Mouse (Mus musculus): ENCODE measurements around the gene Vps45. TPM values are rescaled to one million over a fixed set of nuclear protein-coding genes. Genes with fewer than 3 reads are reported as not detected.

Vps45 gene
- polyA plus RNA-seq, 1 experiment from 2014 or later = 20.4 TPM

DNA sequence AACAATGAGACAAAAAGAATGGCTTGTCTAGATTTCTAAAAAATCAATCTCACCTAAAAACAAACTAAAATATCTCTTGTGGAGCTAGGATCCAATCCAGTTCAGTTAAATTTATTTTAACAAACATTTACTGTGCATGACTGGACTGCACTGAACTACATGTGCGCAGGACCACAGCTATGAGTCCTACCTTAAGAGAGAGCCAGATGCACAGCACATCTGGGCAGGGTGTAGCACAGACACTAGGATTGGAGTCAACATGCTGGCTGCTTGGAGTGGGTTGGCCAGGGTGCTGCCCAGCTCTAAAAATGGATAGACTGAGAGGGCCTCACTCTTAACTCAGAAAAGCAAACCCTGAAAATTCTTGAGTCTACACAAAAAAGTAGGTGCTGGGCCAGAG lies 56.7 kb downstream of the Vps45 start:
- no peaks in the 10 kb centered on the region for H3K9me3 ChIP-seq (replicated peaks; ENCODE audit: control insufficient read depth, low read length)
- peaks cover 29% of the 10 kb centered on the region for H3K4me1 ChIP-seq (ENCODE audit: control insufficient read depth, insufficient read depth, low read length)
- no peak overlapping the region for H3K4me2 ChIP-seq
- no peak for ATAC-seq (replicated peaks; ENCODE audit: insufficient number of reproducible peaks, low FRiP score, low TSS enrichment)
- no peaks in the 10 kb centered on the region for H3K27me3 ChIP-seq (ENCODE audit: control insufficient read depth, insufficient read depth, low read length)
- no peak overlapping the region for H3K4me3 ChIP-seq (ENCODE audit: low read depth, low read length)
- H3K27ac ChIP-seq (ENCODE audit: low read depth, low read length) = no peak overlapping the region
- no peak overlapping the region for H3K9ac ChIP-seq (ENCODE audit: low read depth, low read length)
- 0 out of 2 replicates have a peak, but pooled peaks cover 3% of the 10 kb centered on the region for H3K36me3 ChIP-seq (ENCODE audit: control insufficient read depth, insufficient read depth, low read length)
- 88% methylated on average over 1 of the region's 1 CpGs for WGBS (ENCODE audit: insufficient replicate concordance)

- no peak overlapping the region for H3K4me2 ChIP-seq
- H3K9me3 ChIP-seq (replicated peaks; ENCODE audit: control insufficient read depth, low read length) = no peaks in the 10 kb centered on the region
- ATAC-seq (replicated peaks; ENCODE audit: insufficient number of reproducible peaks, low FRiP score, low TSS enrichment) = no peak
- H3K4me3 ChIP-seq (ENCODE audit: low read depth, low read length) = no peak overlapping the region
- no peaks in the 10 kb centered on the region for H3K27me3 ChIP-seq (ENCODE audit: control insufficient read depth, insufficient read depth, low read length)
- peak overlapping the region; percentile 29; the same call in 1 of the 2 replicates for H3K27ac ChIP-seq (ENCODE audit: low read depth, low read length)
- 0 out of 2 replicates have a peak, but pooled peaks cover 3% of the 10 kb centered on the region for H3K36me3 ChIP-seq (ENCODE audit: control insufficient read depth, insufficient read depth, low read length)
- 59% methylated on average over 9 of the region's 9 CpGs for WGBS (ENCODE audit: insufficient replicate concordance)
- no peak overlapping the region for H3K9ac ChIP-seq (ENCODE audit: low read depth, low read length)
- peaks cover 29% of the 10 kb centered on the region for H3K4me1 ChIP-seq (ENCODE audit: control insufficient read depth, insufficient read depth, low read length)
Measured at GRCm38 (mm10) chr3:96000921-96001501, 57.3 kb downstream of the Vps45 start.

GRCm38 (mm10) chr3:96000080-96000632 lies 58.1 kb downstream of the Vps45 start:
- Histone ChIP-seq H3K27me3 (ENCODE audit: control insufficient read depth, insufficient read depth, low read length) (no peaks in the 10 kb centered on the region), H3K27ac (ENCODE audit: low read depth, low read length) (no peak overlapping the region), H3K36me3 (ENCODE audit: control insufficient read depth, insufficient read depth, low read length) (0 out of 2 replicates have a peak, but pooled peaks cover 3% of the 10 kb centered on the region), H3K9me3 (replicated peaks; ENCODE audit: control insufficient read depth, low read length) (no peaks in the 10 kb centered on the region), H3K4me1 (ENCODE audit: control insufficient read depth, insufficient read depth, low read length) (peaks cover 29% of the 10 kb centered on the region), H3K9ac (ENCODE audit: low read depth, low read length) (no peak overlapping the region; the same call in 1 of the 2 replicates), H3K4me3 (ENCODE audit: low read depth, low read length) (no peak overlapping the region), H3K4me2 (no peak overlapping the region)
- no peak for ATAC-seq (replicated peaks; ENCODE audit: insufficient number of reproducible peaks, low FRiP score, low TSS enrichment)
- WGBS (ENCODE audit: insufficient replicate concordance) = 77% methylated on average over 14 of the region's 14 CpGs

DNA sequence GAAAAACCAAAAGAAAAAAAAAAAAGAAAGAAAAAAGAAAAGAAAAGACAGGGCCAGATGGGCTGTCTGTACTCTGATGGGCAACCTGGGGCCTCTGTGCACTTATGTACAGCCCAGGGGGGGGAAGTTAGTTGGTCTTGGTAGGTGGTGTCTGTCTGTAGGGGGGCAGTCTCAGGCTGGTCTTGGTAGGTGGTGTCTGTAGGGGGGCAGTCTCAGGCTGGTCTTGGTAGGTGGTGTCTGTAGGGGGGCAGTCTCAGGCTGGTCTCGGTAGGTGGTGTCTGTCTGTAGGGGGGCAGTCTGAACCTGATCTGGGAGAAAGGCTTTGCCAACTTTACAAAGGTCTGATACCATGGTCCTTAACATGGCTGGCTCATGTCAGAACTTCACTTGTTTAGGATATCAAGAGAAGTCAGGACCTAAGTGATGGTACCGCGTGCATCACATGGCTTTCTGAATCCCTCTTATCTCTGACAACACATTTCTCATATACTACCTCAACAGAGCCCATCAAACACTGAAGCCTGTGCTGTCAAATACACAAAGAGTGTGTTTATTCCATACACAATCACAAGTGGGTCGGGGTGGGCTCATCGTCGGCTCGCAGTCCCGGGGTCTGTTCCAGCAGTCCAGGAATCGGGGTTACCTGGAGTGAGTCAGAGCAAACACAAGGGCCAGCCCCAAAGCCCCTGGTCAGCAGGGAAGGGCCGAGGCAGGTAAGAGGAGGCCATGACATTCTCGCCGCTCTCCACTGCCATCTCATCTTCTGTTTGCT lies 58.8 kb downstream of the Vps45 start:
- Histone ChIP-seq H3K27ac (ENCODE audit: low read depth, low read length) (no peak overlapping the region), H3K4me1 (ENCODE audit: control insufficient read depth, insufficient read depth, low read length) (peaks cover 29% of the 10 kb centered on the region), H3K36me3 (ENCODE audit: control insufficient read depth, insufficient read depth, low read length) (0 out of 2 replicates have a peak, but pooled peaks cover 3% of the 10 kb centered on the region), H3K9ac (ENCODE audit: low read depth, low read length) (no peak overlapping the region; the same call in 1 of the 2 replicates), H3K4me3 (ENCODE audit: low read depth, low read length) (no peak overlapping the region), H3K4me2 (no peak overlapping the region), H3K27me3 (ENCODE audit: control insufficient read depth, insufficient read depth, low read length) (no peaks in the 10 kb centered on the region), H3K9me3 (replicated peaks; ENCODE audit: control insufficient read depth, low read length) (no peaks in the 10 kb centered on the region)
- 78% methylated on average over 12 of the region's 12 CpGs for WGBS (ENCODE audit: insufficient replicate concordance)
- ATAC-seq (replicated peaks; ENCODE audit: insufficient number of reproducible peaks, low FRiP score, low TSS enrichment) = no peak

GRCm38 (mm10) chr3:95997203-95997721 lies 61.0 kb downstream of the Vps45 start:
- WGBS (ENCODE audit: insufficient replicate concordance) = 16% methylated on average over 9 of the region's 9 CpGs
- Histone ChIP-seq H3K9ac (ENCODE audit: low read depth, low read length) (peak overlapping the region; percentile 4; the same call in 1 of the 2 replicates), H3K27me3 (ENCODE audit: control insufficient read depth, insufficient read depth, low read length) (no peaks in the 10 kb centered on the region), H3K4me3 (ENCODE audit: low read depth, low read length) (peak overlapping the region; percentile 75; the same call in 1 of the 2 replicates), H3K4me1 (ENCODE audit: control insufficient read depth, insufficient read depth, low read length) (peaks cover 49% of the 10 kb centered on the region), H3K9me3 (replicated peaks; ENCODE audit: control insufficient read depth, low read length) (no peaks in the 10 kb centered on the region), H3K27ac (ENCODE audit: low read depth, low read length) (peak overlapping the region; percentile 99; the same call in 1 of the 2 replicates), H3K4me2 (peak overlapping the region; percentile 89), H3K36me3 (ENCODE audit: control insufficient read depth, insufficient read depth, low read length) (peaks cover 3% of the 10 kb centered on the region)
- 0 out of 2 replicates have a peak, but pooled peaks have one; percentile 13 for ATAC-seq (replicated peaks; ENCODE audit: insufficient number of reproducible peaks, low FRiP score, low TSS enrichment)

- H3K9me3 ChIP-seq (replicated peaks; ENCODE audit: control insufficient read depth, low read length) = no peaks in the 10 kb centered on the region
- 9% methylated on average over 6 of the region's 6 CpGs for WGBS (ENCODE audit: insufficient replicate concordance)
- peak overlapping the region; percentile 75 for H3K4me3 ChIP-seq (ENCODE audit: low read depth, low read length)
- peak overlapping the region; percentile 99 for H3K9ac ChIP-seq (ENCODE audit: low read depth, low read length)
- peaks cover 10% of the 10 kb centered on the region for H3K36me3 ChIP-seq (ENCODE audit: control insufficient read depth, insufficient read depth, low read length)
- H3K4me2 ChIP-seq = peak overlapping the region; percentile 89
- peaks cover 56% of the 10 kb centered on the region for H3K4me1 ChIP-seq (ENCODE audit: control insufficient read depth, insufficient read depth, low read length)
- H3K27ac ChIP-seq (ENCODE audit: low read depth, low read length) = peak overlapping the region; percentile 99
- no peak for ATAC-seq (replicated peaks; ENCODE audit: insufficient number of reproducible peaks, low FRiP score, low TSS enrichment)
- H3K27me3 ChIP-seq (ENCODE audit: control insufficient read depth, insufficient read depth, low read length) = no peaks in the 10 kb centered on the region
Measured at GRCm38 (mm10) chr3:95996451-95997073, 61.7 kb downstream of the Vps45 start.

- H3K4me1 ChIP-seq (ENCODE audit: control insufficient read depth, insufficient read depth, low read length) = peaks cover 54% of the 10 kb centered on the region
- H3K9me3 ChIP-seq (replicated peaks; ENCODE audit: control insufficient read depth, low read length) = no peaks in the 10 kb centered on the region
- peaks cover 15% of the 10 kb centered on the region for H3K36me3 ChIP-seq (ENCODE audit: control insufficient read depth, insufficient read depth, low read length)
- H3K27me3 ChIP-seq (ENCODE audit: control insufficient read depth, insufficient read depth, low read length) = no peaks in the 10 kb centered on the region
- H3K4me3 ChIP-seq (ENCODE audit: low read depth, low read length) = peak within 1 kb of the TSS; percentile 75
- H3K27ac ChIP-seq (ENCODE audit: low read depth, low read length) = peak within 1 kb of the TSS; percentile 99
- H3K4me2 ChIP-seq = peak within 1 kb of the TSS; percentile 89
- under 1% methylated on average over 51 of the region's 84 CpGs for WGBS (ENCODE audit: insufficient replicate concordance)
- H3K9ac ChIP-seq (ENCODE audit: low read depth, low read length) = peak within 1 kb of the TSS; percentile 99
- peak; percentile 27 for ATAC-seq (replicated peaks; ENCODE audit: insufficient number of reproducible peaks, low FRiP score, low TSS enrichment)
Measured at GRCm38 (mm10) chr3:95995802-95996428, 62.4 kb downstream of the Vps45 start, which contains the start of gene Plekho1. TSS of gene Plekho1 (minus strand) at chr3:95996001.

Data from heart, embryonic 11.5 days (tissue).